Mouse (Mus musculus): ENCODE measurements at regions not wholly inside any gene's neighbourhood (a gene's known extent, or its start where the extent isn't known, plus 50 kb on each side); places are given as distances from the start of the nearest gene placed in this dataset.

GRCm38 (mm10) chr1:137560389-137561268, 600.4 kb upstream of the Nr5a2 start:
- DNase-seq, result no peak

GRCm38 (mm10) chr1:137549659-137550058, 589.4 kb upstream of the Nr5a2 start:
- DNase-seq, result no peak

GRCm38 (mm10) chr1:137545666-137546065, 585.4 kb upstream of the Nr5a2 start:
- no peak for DNase-seq

GRCm38 (mm10) chr1:137543828-137544227, 583.6 kb upstream of the Nr5a2 start:
- peak in 1 of 2 experiments; percentile 39 for DNase-seq

GRCm38 (mm10) chr1:137541453-137541852, 581.2 kb upstream of the Nr5a2 start:
- DNase-seq, result no peak

- no peak for DNase-seq
Observed at GRCm38 (mm10) chr1:137539424-137540116, 579.3 kb upstream of the Nr5a2 start.

GRCm38 (mm10) chr1:137514750-137515149, 554.5 kb upstream of the Nr5a2 start:
- no peak for DNase-seq

- DNase-seq, result no peak
Observed at GRCm38 (mm10) chr1:137503704-137504422, 543.6 kb upstream of the Nr5a2 start.

GRCm38 (mm10) chr1:137488226-137488625, 528.0 kb upstream of the Nr5a2 start:
- DNase-seq, result no peak

GRCm38 (mm10) chr1:137478459-137478858, 518.2 kb upstream of the Nr5a2 start:
- DNase-seq, result no peak

- no peak for DNase-seq
Observed at GRCm38 (mm10) chr1:137477239-137477638, 517.0 kb upstream of the Nr5a2 start.

GRCm38 (mm10) chr1:137474858-137475257, 514.6 kb upstream of the Nr5a2 start:
- peak in 1 of 2 experiments; percentile 12 for DNase-seq

GRCm38 (mm10) chr1:137473800-137474685, 513.8 kb upstream of the Nr5a2 start:
- no peak for DNase-seq

- DNase-seq, result no peak
Observed at GRCm38 (mm10) chr1:137464971-137465370, 504.7 kb upstream of the Nr5a2 start.

- DNase-seq, result no peak
Observed at GRCm38 (mm10) chr1:137461189-137461588, 500.9 kb upstream of the Nr5a2 start.

GRCm38 (mm10) chr1:137453446-137454208, 493.4 kb upstream of the Nr5a2 start:
- no peak for DNase-seq

- DNase-seq, result no peak
Observed at GRCm38 (mm10) chr1:137452749-137453148, 492.5 kb upstream of the Nr5a2 start.

- DNase-seq, result no peak
Observed at GRCm38 (mm10) chr1:137446497-137446896, 486.2 kb upstream of the Nr5a2 start.

GRCm38 (mm10) chr1:137428110-137428509, 467.9 kb upstream of the Nr5a2 start:
- DNase-seq, result no peak

- no peak for DNase-seq
Observed at GRCm38 (mm10) chr1:137418388-137418787, 458.1 kb upstream of the Nr5a2 start.

GRCm38 (mm10) chr1:137396736-137397135, 436.5 kb upstream of the Nr5a2 start:
- DNase-seq, result no peak

Data from lung, adult 18-20 months (tissue).